Mouse (Mus musculus) liver, embryonic 14.5 days (tissue): ENCODE data around the gene Naaladl2.

Experiments
- CTCF ChIP-seq: IDR thresholded peaks from 2 replicates; pipeline ENCODE4 v1.5.1; 2016; ENCODE audit warnings: antibody characterized with exemption, low read depth, control low read depth
- EP300 ChIP-seq: IDR thresholded peaks from 2 replicates; pipeline ENCODE4 v1.6.1; 2016; ENCODE audit warnings: antibody characterized with exemption, low read depth

DNA sequence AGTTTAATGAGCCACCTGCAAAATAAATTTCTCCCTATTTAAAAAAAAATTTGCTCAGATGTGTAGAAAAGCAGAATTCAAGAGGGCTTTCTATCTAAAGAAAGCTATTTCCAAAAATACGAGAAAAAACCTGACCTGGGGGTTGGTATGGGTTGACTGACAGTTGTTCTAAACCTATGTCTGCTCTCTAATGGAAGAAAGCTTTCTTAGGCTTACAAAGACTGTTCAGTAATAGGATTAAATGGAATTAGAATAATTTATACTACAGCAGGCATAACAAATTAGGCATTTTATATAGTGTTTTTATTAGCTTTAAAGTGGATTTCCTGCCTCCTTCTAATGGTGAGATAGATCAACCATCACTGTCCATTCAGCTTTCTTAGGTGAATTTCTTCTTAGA, 1236.4 kb downstream of the Naaladl2 start:
- TF ChIP-seq CTCF (no peak), EP300 (no peak)
